Mouse (Mus musculus) thymus, adult 2 months (tissue): ENCODE measurements around the gene Lrrc45.
"Not testable (repeated sequence)": the region's sequence is repeated elsewhere in the genome, so short reads cannot be mapped to it uniquely, and the experiment has no call there.

Experiments used
- CTCF ChIP-seq: fragments of 200-500 bp; IDR thresholded peaks from 2 replicates; pipeline ENCODE4 v1.5.1; 2012; ENCODE audit warnings: mild to moderate bottlenecking, control low read depth, low read length, moderate library complexity, borderline replicate concordance; ENCODE audit not compliant: control insufficient read depth, poor library complexity, insufficient read depth; ENCODE audit errors: extremely low read depth
- POLR2A ChIP-seq: fragments of 200-500 bp; IDR thresholded peaks from 2 replicates; pipeline ENCODE4 v1.6.1; 2012; ENCODE audit warnings: mild to moderate bottlenecking, low read length, control low read depth, moderate library complexity; ENCODE audit not compliant: control insufficient read depth, poor library complexity, insufficient read depth; ENCODE audit errors: extremely low read depth

DNA sequence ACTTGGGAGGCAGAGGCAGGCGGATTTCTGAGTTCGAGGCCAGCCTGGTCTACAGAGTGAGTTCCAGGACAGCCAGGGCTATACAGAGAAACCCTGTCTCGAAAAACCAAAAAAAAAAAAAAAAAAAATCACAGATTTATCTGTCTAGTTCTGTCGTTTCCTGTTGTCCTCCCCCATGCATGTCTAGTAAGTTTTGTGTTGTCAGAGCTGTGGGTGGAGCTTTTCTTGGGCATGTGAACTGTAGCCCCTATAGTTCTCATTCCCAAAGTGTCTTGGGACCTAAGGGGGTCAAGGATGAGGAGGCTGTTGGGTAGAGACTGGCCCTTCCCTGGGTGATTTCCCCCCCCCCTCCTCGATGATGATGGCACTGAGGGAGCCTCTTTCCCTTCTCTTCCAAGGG lies 37.9 kb upstream of the Lrrc45 start:
- TF ChIP-seq CTCF, POLR2A: not testable (repeated sequence)
